Mouse (Mus musculus): ENCODE results near the gene Tagln2. TPM values are rescaled to one million over a fixed set of nuclear protein-coding genes. Genes with fewer than 3 reads are reported as not detected.

The Tagln2 gene
- polyA plus RNA-seq, 1 experiment, result 153 TPM

DNA sequence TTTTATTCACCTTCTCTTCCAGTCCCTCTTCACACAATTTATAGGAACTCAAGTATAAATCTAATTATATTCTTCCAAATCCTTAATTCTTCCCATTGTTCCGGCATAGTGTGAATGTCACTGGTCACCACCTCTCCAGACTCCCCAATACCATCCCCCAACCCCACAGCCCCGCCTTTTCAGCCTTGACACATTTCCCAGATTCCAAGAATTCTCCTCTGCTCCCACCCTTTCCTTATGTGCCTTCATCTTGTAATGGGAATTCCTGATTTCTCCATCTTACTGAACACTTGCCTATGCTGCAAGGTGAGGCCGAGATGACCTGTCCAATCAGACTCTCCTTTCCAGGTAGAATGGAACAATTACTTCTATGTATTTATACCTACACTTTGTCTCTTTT lies 41.8 kb upstream of the Tagln2 start:
- WGBS, result 75% methylated on average over 3 of the region's 3 CpGs
- Histone ChIP-seq H3K4me1 (ENCODE audit: control insufficient read depth, insufficient read depth, low read length) (no peaks in the 10 kb centered on the region; the same call in 1 of the 2 replicates), H3K27ac (ENCODE audit: control insufficient read depth, insufficient read depth, low read depth, low read length, poor library complexity) (no peak overlapping the region), H3K4me3 (replicated peaks; ENCODE audit: control insufficient read depth, low read depth, low read length) (no peak overlapping the region)
- TF ChIP-seq CTCF (IDR thresholded peaks at IDR 0.05; ENCODE audit: control insufficient read depth, insufficient read depth, low read length), result no peak
- no peak for TF ChIP-seq POLR2A (IDR thresholded peaks at IDR 0.05; ENCODE audit: borderline replicate concordance, control insufficient read depth, low read depth, low read length)

DNA sequence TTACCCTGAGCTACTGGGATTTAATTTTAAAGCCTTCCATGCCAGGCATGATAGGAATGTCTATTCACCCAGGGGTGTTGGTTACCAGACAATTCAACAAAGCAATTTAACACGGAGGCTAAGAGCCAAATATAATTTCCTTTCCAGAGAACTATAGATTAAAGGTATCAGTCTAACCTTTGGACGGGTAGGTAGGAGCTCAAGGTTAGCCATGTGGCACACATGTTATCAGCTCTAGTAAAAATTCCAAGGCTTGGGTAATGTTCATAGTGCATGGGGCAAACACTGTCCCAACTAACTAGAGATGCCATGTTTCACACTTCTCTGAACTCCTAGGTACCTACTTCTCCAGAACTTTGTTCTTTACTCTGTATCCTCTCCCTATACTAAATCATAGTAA lies 38.2 kb upstream of the Tagln2 start:
- WGBS, result 78% methylated on average over 2 of the region's 2 CpGs
- Histone ChIP-seq H3K4me3 (replicated peaks; ENCODE audit: control insufficient read depth, low read depth, low read length) (no peak overlapping the region), H3K27ac (ENCODE audit: control insufficient read depth, insufficient read depth, low read depth, low read length, poor library complexity) (no peak overlapping the region), H3K4me1 (ENCODE audit: control insufficient read depth, insufficient read depth, low read length) (no peaks in the 10 kb centered on the region)
- no peak for TF ChIP-seq POLR2A (IDR thresholded peaks at IDR 0.05; ENCODE audit: borderline replicate concordance, control insufficient read depth, low read depth, low read length)
- TF ChIP-seq CTCF (IDR thresholded peaks at IDR 0.05; ENCODE audit: control insufficient read depth, insufficient read depth, low read length), result no peak

DNA sequence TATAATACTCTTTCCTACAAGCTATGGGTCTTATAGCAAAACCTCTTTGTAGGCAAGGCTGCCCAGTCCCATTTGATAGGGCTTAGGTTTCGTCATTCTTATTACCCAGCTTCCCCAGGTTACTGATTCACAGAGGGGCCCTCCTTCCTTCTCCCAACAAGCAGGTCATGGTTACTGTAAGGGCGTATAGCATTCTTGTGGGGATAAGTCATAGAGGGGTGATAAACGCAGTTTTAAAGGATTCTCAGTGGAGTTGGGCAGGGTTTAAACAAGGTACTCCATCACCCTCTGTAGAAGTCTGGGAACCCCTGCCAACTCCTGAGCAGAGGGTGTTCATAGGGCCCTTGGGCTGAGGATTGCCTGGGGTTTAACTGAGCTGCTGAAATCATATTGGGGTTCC lies 37.3 kb upstream of the Tagln2 start:
- Histone ChIP-seq H3K4me3 (replicated peaks; ENCODE audit: control insufficient read depth, low read depth, low read length) (no peak overlapping the region), H3K4me1 (ENCODE audit: control insufficient read depth, insufficient read depth, low read length) (no peaks in the 10 kb centered on the region), H3K27ac (ENCODE audit: control insufficient read depth, insufficient read depth, low read depth, low read length, poor library complexity) (no peak overlapping the region)
- TF ChIP-seq POLR2A (IDR thresholded peaks at IDR 0.05; ENCODE audit: borderline replicate concordance, control insufficient read depth, low read depth, low read length) (no peak), CTCF (IDR thresholded peaks at IDR 0.05; ENCODE audit: control insufficient read depth, insufficient read depth, low read length) (no peak)
- WGBS, result 77% methylated on average over 3 of the region's 3 CpGs

DNA sequence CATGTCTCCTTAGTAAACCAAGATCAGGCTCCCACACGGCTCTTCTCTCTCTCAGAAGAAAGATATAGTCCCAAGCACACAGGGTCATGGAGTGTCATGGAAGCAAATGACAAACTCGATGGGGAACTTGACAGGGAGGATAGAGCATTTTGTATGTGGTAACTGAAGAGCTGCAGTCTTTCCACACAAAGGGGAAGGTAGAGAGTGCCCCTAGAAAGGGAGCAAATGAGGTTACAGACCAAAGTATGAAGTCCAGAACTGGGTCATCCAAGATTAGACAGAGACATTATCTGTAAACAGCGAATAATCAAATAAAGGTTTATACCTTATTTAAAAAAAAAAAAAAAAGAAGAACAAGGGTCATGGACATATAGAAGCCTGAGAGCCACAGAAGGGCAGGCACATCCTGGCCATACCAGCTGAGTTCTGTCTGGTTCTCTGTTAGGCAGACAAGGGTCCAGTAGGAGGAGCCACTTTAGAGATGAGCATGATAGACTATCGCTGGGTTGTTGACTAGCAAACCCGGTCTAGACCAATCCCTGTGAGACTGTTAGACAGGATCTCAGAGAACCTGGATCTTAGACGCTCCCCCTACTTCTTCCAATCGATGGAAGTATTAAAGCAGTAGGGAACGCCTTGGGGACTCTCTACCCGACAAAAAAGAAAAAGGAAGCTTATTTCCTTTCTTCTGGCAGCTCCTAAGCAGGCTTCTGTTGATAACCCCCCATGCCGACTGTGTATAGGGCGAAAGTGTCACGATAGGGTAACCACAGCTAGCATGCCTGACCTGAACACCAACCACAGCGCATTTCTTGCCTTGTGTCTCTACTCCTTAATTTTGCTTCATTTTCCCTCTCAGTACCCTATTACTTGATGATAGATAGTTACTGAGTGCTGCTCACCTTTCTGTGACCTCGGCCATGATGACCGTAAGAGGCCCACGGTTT lies 36.2 kb upstream of the Tagln2 start:
- Histone ChIP-seq H3K4me1 (ENCODE audit: control insufficient read depth, insufficient read depth, low read length) (no peaks in the 10 kb centered on the region), H3K4me3 (replicated peaks; ENCODE audit: control insufficient read depth, low read depth, low read length) (no peak overlapping the region), H3K27ac (ENCODE audit: control insufficient read depth, insufficient read depth, low read depth, low read length, poor library complexity) (no peak overlapping the region)
- 44% methylated on average over 16 of the region's 16 CpGs for WGBS
- TF ChIP-seq CTCF (IDR thresholded peaks at IDR 0.05; ENCODE audit: control insufficient read depth, insufficient read depth, low read length), result no peak
- no peak for TF ChIP-seq POLR2A (IDR thresholded peaks at IDR 0.05; ENCODE audit: borderline replicate concordance, control insufficient read depth, low read depth, low read length)

DNA sequence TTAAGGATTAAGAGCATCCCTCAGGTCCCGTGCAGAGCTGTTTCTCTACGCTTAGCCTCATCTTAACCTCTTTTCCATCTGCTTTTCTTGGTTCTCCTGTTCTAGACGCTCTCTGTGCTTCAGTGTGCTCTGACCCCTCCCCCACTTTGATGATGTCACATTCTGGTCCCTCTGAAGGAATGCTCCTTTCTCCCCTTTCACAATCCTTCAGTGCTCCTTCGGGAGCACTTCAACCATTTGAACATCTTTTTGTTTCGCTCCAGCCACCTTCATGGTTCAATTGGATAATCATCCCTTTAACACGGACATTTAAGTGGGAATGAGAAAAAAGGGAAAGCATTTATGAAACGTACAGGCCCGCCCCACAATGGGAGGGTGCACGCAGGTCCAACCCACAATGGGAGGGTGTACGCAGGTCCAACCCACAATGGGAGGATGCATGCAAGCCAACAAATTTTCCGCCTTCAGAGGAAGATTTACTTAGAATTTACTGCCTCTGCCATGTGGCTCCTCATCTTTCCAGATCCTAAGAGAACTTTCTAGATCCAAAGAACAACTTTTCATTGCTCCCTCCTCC lies 31.5 kb upstream of the Tagln2 start:
- H3K27ac ChIP-seq (ENCODE audit: control insufficient read depth, insufficient read depth, low read depth, low read length, poor library complexity), result no peak overlapping the region
- no peak overlapping the region for H3K4me3 ChIP-seq (replicated peaks; ENCODE audit: control insufficient read depth, low read depth, low read length)
- WGBS, result 84% methylated on average over 11 of the region's 11 CpGs
- H3K4me1 ChIP-seq (ENCODE audit: control insufficient read depth, insufficient read depth, low read length), result no peaks in the 10 kb centered on the region
- no peak for TF ChIP-seq POLR2A (IDR thresholded peaks at IDR 0.05; ENCODE audit: borderline replicate concordance, control insufficient read depth, low read depth, low read length)
- TF ChIP-seq CTCF (IDR thresholded peaks at IDR 0.05; ENCODE audit: control insufficient read depth, insufficient read depth, low read length), result no peak

DNA sequence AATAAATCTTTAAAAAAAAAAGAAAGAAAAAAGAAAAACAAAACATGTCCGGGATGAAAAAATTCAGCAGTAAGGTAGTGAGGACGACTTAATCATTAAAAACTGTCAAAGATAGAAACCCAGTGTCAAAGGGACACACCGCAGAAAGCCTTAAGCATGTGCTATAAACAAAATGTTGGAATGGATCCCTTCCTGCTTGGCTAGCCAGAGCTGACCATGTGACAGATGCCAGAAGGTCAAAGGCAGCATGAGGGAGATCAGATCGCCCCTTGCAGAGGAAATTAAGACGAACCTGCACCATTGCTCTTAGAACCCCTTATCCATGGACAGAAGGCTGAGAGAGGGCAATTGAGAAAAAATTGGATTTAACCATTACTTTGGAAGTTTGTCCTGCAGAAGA lies 30.5 kb upstream of the Tagln2 start:
- 84% methylated on average over 5 of the region's 5 CpGs for WGBS
- H3K27ac ChIP-seq (ENCODE audit: control insufficient read depth, insufficient read depth, low read depth, low read length, poor library complexity), result no peak overlapping the region

DNA sequence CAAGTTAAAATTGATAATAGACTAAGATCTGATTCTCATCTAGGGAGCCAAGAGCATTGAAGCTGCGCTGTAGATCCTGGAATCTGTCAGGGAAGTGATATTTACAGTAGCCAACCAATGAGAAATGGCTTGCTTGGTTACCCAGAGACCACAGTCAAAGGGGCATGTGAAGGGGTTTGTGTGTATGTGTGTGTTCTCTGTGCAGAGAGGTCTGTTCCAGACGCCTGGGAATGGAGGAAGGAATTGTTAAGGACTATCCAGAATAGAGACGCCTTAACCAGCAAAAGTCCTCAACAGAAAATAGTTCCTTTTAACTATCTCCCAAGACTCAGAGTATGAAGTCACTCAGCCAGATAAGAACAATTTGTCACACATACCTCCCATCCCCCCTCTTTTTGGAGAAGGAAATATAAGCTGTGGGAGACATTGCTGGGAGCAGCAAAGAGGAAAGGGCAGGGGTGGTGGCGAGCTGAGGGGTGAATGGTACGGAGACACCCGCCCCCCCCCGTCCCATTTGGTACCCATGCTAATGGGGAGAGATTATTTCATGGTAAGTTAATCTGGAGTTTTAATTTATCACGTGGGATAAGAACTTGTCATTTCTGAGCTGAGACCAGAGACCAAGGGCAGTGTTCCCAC lies 29.9 kb upstream of the Tagln2 start:
- TF ChIP-seq POLR2A (IDR thresholded peaks at IDR 0.05; ENCODE audit: borderline replicate concordance, control insufficient read depth, low read depth, low read length), result no peak
- no peak for TF ChIP-seq CTCF (IDR thresholded peaks at IDR 0.05; ENCODE audit: control insufficient read depth, insufficient read depth, low read length)
- H3K4me1 ChIP-seq (ENCODE audit: control insufficient read depth, insufficient read depth, low read length), result peaks cover 2% of the 10 kb centered on the region; the same call in 1 of the 2 replicates
- H3K27ac ChIP-seq (ENCODE audit: control insufficient read depth, insufficient read depth, low read depth, low read length, poor library complexity), result no peak overlapping the region
- no peak overlapping the region for H3K4me3 ChIP-seq (replicated peaks; ENCODE audit: control insufficient read depth, low read depth, low read length)
- 45% methylated on average over 8 of the region's 8 CpGs for WGBS

More for the DNA sequence above, 30.5 kb upstream of the Tagln2 start:
- Histone ChIP-seq H3K4me3 (replicated peaks; ENCODE audit: control insufficient read depth, low read depth, low read length) (no peak overlapping the region), H3K4me1 (ENCODE audit: control insufficient read depth, insufficient read depth, low read length) (peaks cover 2% of the 10 kb centered on the region; the same call in 1 of the 2 replicates)
- TF ChIP-seq CTCF (IDR thresholded peaks at IDR 0.05; ENCODE audit: control insufficient read depth, insufficient read depth, low read length), result no peak
- no peak for TF ChIP-seq POLR2A (IDR thresholded peaks at IDR 0.05; ENCODE audit: borderline replicate concordance, control insufficient read depth, low read depth, low read length)

DNA sequence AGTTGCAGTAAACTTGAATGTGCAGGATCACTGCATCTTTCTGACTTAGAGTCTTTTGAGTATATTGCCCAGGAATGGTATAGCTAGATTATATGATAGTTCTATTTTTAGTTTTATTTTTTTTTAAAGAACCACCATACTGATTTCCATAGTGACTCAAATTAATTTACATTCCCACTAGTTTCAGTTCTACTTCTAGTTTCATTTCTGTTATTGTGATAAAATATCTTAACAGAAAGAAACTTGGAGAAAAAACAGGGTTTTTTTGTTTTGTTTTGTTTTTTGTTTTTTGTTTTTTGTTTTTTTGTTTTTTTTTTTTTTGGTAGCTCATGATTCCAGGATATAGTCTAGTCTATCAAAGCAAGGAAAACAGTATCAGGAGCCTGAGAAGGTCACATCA lies 26.9 kb upstream of the Tagln2 start:
- TF ChIP-seq CTCF (IDR thresholded peaks at IDR 0.05; ENCODE audit: control insufficient read depth, insufficient read depth, low read length) (no peak), POLR2A (IDR thresholded peaks at IDR 0.05; ENCODE audit: borderline replicate concordance, control insufficient read depth, low read depth, low read length) (no peak)
- no peak overlapping the region for H3K27ac ChIP-seq (ENCODE audit: control insufficient read depth, insufficient read depth, low read depth, low read length, poor library complexity)

More for the DNA sequence above, 26.9 kb upstream of the Tagln2 start:
- Histone ChIP-seq H3K4me3 (replicated peaks; ENCODE audit: control insufficient read depth, low read depth, low read length) (no peak overlapping the region), H3K4me1 (ENCODE audit: control insufficient read depth, insufficient read depth, low read length) (peaks cover 6% of the 10 kb centered on the region)

Data from bone marrow, adult 2 months (tissue).